Mouse (Mus musculus) cerebellum, postnatal 25 days (tissue): Measurements from ENCODE around the gene Mdga1.
A peak's percentile ranks its signal among the peaks of the same experiment; 100 is the strongest.

Experiments
- DNase-seq, 2 experiments: peaks; one replicate each; pipeline ENCODE4 v3.0.0; 2021; ENCODE audit warnings: mixed read lengths in 2 of 2

Gene Mdga1

DNA sequence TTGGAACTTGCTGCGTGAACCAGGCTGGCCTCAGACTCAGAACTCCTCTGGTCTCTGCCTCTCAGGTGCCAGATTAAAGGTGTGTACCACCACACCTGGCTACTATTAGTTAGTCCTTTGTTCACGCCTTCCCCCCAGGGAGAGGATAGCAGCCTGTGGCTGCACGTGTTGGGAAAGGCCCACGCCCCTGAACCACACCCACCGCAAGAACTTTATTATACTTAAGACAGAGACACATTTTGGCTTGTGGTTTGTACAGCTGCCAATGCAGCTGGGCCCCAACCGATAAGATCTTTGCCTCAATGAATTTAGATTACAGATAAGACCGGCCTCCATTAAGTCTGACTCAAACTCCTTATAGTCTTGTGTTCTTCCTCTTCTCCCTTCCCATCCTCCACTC lies 10.0 kb upstream of the Mdga1 start:
- no peak for DNase-seq

- no peak for DNase-seq
Observed at GRCm38 (mm10) chr17:29979020-29979419, 9.1 kb upstream of the Mdga1 start.

- DNase-seq, result peak; percentile 98
Observed at GRCm38 (mm10) chr17:29975731-29976130, 5.8 kb upstream of the Mdga1 start.

- no peak for DNase-seq
Observed at GRCm38 (mm10) chr17:29973226-29973625, 3.3 kb upstream of the Mdga1 start.

DNA sequence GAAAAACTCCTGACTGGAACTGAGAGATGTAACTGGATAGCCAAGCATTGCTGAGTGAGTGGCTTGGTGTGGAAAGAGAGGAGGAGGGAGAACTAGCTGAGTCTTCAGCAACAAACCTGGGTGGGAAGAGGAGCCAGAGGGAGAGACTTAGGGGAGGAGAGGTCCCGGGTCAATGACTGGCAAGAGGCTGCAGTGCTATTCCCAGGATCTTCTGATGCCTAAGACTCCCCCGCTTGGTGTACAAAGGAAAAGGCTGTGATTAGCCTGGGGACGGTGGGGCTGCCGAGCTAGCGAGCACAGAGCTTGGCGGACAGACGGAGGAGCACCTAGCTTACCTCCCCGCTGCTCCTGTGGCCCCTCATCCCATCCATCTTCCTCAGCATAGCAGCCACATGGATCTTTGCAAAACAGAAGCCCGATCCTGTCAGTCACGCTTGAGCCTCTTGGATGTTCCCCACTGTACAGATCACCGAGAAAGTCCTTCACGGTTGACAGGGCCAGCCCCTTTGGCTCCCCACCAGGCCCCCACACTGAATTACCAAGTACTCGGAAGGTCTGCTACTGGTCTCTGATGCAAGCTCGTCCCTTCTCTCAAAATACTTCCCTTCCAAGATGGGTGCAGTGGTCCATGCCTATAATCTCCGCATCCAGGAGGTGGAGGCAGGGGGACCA lies 2.0 kb upstream of the Mdga1 start:
- no peak for DNase-seq

GRCm38 (mm10) chr17:29965506-29965905 lies 4.4 kb downstream of the Mdga1 start:
- DNase-seq, result no peak

- no peak for DNase-seq
Observed at GRCm38 (mm10) chr17:29963730-29964259, 6.1 kb downstream of the Mdga1 start.

- DNase-seq, result no peak
Observed at GRCm38 (mm10) chr17:29955880-29956279, 14.0 kb downstream of the Mdga1 start.

GRCm38 (mm10) chr17:29954316-29954715 lies 15.6 kb downstream of the Mdga1 start:
- no peak for DNase-seq

GRCm38 (mm10) chr17:29951100-29951499 lies 18.8 kb downstream of the Mdga1 start:
- DNase-seq, result no peak

DNA sequence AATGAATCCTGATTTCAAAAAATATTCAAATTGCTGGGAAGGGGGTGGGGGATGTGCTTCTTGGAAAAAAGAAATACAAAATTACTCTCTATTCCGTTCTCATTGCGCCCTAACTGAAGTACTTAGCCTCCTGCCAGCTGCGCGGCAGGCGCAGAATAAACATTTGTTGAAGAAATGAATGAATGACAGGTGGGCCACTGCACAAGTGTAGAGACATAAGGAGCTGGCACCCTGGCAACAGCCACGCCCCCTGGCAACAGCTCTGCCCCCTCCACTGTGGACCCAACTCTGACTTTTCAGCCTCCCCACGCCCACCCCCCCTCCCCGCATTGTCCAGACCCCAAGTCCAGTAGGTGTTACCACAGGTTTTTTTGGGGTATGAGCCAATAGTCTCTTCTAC lies 19.3 kb downstream of the Mdga1 start:
- no peak for DNase-seq

GRCm38 (mm10) chr17:29947271-29947714 lies 22.6 kb downstream of the Mdga1 start:
- peak; percentile 23 to 45 for DNase-seq

GRCm38 (mm10) chr17:29944376-29944775 lies 25.5 kb downstream of the Mdga1 start:
- no peak for DNase-seq

DNA sequence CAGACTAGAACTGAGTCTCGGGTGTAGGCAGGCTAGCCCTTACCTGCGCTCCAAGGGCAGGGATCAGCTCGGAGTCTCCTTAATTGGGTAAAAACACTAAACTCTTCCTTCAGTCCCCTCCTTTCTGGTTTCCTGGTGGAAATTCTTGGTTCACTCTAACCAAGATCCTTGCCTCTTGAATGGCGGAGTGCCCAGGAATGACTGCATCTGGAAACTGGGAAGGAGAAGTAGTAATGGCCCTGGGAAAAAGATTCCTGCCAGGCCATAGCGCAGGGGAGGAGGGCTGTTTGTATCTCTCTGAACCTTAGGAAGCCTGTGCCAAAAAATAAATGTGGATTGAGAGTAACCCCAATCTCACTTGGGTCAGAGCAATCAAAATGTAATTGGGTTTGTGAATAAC lies 30.9 kb downstream of the Mdga1 start:
- DNase-seq, result no peak

DNA sequence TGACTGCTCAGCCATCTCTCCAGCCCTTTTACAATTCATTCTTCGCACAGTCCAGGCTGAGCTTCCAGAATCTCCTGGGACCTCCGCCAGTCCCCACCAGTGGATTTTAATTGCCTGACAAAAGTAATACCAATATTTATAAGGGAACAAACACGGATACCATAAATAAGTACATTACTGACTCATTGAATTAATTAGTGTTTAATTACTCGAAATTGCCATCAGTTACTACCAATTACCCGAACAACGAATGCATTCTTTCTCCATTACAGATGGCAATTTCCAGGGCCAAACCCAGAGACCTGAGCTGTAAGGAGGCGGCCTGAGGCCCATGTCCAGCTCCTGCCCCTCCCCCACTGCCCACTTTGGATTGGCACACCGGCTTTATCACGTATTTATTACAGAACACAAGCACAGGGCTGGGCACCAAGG lies 32.5 kb downstream of the Mdga1 start:
- no peak for DNase-seq

DNA sequence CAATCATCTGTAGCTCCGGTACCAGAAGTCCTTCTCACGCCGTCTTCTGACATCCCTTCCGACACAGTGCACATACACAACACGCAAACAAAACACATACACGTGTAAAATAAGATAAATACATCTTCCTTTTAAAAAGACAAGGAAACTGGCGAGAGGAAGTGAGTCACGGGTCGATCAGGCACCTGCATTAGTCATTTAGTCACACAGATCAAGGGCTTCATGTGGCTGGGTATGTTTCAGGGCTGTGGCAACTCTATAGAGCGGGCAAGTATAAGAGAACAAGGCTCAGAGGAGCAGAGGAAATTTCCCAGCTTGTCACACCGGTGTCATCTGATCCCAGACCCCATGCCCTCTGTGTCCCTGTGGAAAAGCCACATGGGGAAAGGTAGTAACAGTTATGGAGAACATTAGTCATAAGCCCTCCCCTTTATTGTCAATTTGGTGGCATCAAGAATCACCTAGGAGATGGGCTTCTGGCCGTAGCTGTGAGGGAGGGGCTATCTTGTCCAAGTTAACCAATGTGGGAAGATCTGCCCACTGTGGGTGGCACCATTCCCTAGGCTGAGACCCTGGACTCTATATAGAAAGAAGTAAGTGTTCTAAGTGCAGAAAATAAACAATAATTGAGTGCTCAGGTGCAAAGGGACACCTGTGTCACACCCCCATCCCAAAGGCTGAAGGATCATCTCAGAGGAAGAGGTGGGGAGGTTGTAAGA lies 35.6 kb downstream of the Mdga1 start:
- no peak for DNase-seq

- DNase-seq, result no peak
Observed at GRCm38 (mm10) chr17:29932753-29933152, 37.1 kb downstream of the Mdga1 start.

DNA sequence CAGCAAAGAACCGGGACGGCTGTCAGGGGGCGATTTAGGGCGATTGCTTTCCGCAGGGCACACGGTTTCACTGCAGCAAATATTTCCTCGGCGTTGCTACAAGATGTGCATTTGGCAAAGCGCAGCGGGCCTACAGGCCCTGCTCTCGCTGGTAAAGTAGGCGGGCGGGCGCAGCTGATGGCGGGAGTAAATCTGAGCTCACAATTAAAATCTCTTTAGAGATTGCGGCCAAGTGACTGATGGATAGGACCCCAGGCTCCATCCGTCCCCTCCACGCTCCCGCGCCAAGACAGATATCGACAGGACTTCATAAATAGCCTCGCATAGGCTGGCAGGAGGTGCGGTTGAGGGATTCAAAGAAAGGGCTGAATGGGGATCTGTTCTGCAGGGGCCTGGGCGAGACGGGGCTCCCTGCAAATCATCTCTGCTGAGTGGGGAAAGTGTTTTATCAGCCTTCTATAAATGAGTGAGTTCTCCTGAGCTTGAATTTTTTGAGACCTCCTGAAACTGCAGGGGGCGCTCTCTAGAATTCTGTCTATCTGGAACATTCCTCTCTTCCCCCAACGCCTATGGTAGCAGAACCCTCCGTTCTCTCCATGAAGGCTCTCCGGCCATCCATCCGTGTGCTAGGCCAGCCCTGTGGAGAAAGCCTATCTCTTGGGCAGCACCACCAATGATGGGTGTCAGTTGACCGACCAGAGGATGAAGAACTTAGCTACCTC lies 38.5 kb downstream of the Mdga1 start:
- DNase-seq, result no peak

DNA sequence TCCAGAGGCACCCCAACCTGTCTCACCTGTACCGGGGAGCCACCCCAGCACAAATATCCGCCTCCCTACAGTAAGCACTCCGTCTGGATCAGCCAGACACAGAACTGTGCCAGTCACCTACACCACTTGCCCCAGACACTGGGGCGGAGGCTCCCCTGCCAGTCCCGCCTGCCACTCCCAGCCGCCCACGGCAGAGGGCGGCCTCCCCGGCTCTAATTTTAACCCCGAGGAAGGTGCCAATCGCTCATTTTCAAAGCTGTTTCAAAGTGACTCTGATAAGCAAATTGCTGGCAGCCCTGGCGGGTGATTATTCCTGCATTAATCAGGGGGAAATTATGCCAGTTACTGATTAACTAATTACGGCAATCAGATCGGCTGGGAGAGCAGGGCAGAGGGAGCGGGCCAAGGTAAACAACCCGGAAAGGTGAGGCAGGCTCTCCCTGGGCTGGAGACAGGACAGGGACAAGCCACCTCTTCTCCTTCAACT lies 41.1 kb downstream of the Mdga1 start:
- DNase-seq, result peak; percentile 41 to 64

DNA sequence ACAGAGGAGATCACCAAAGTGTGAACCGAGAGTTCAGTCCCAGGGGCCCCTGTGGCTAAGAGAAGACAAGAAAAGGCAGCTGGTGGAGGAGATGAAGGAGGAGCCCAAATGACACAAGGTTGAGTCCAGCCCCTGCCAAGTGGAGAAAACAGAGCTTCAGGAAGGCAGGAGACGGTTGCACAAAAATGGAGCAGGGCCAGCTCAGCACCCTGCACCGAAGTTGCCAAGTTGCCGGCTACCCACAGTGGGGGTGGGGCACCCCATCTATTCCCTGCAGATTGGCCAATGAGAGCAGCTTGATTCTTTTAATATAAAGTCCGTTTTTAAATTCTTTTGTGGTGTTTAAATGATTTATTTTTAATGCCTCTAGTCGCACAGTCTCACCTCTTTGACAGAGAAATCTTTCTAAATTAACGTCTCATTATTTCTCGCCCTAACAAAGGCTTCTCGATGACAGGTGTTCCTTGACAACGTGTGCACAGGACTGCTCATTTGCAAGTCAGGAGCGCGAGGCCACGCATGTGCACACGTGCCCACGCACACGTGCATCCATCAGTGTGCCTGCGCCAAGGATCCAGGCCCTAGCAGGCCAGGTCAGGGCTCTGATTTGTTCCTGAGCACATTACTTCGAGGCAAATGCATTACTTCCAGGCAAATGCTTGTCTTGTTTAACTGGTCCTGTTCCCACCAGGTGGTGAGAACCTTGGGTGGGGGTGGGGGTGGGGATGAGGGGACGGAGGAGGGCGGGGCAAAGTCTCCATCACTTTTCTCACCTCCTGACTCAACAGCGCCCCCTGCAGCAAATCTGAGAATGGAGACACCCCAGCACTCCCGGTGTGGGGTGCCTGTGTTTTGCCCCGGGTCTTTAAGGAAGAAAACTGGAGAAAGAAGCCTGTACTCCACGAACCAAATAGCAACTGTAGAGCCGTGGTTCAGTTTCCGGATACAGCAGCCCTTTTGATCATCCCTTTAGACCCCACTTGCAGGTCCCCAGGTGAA lies 44.0 kb downstream of the Mdga1 start:
- DNase-seq, result no peak

DNA sequence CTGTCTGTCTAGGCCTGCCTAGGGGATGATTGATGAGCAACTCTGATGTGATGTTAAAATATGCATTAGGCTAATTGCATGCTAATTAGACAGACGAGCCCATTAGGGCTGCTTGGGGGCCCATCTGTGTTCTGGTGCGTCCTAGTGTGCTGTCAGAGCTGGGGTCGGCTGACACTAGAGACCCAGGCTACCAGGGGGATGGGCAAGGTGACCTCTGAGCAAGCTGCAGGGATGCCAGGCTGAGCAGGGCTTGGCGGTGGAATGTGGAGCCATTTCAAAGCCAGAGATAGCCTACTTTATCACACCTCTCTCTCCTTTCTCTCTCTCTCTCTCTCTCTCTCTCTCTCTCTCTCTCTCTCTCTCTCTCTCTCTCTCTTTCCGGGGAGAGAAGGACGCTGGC lies 49.8 kb downstream of the Mdga1 start:
- DNase-seq, result no peak

DNA sequence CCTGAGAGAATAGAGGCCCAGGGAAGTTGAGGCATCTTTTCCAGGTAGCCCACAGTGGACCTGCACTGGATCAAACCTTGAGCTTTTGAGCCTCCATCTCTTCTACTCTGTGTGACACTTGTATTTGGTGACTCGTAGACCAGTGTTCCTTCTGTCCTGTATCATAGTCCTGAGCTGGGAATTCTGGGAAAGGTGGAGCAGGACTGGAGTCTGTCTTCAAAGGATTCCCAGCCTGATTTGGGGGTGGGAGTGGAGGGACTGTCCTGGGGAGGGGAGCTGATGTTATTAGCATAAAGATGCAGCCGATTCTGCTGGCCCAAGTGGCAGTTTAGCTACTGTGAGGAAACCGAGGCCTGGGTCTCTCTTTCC lies 50.4 kb downstream of the Mdga1 start:
- DNase-seq, result no peak
